Comparison of ENCODE assay signal across 8 mouse cellular contexts in genomic region chr14:25586846-25587486, GRCm38 (mm10).
A peak's percentile ranks its signal among the peaks of the same experiment; 100 is the strongest.
DNase-seq lines count a peak whose midpoint lies in the region; ATAC-seq lines count a peak whose summit lies in the region.
"Had no signal": no experiment of that assay in that cellular context is flagged by ENCODE, and none has a peak within 500 bp of the region (broad histone marks: within the 10 kb centered on the region; RNA-seq: fewer than 3 reads in every experiment).

No protein-coding gene starts in this region.

- ATAC-seq in megakaryocyte, adult 5-6 weeks (ENCODE audit: poor library complexity, severe bottlenecking): no peak
- ATAC-seq in forebrain, embryonic 11.5 days (replicated peaks; ENCODE audit: low FRiP score): peak; percentile 11; the same call in 1 of the 2 replicates
- ATAC-seq in limb, embryonic 12.5 days (ENCODE audit: insufficient number of reproducible peaks, insufficient read depth, low FRiP score, low TSS enrichment, low read depth): no peak
- ATAC-seq in stomach, embryonic 16.5 days (ENCODE audit: insufficient read depth, low FRiP score): no peak

- WGBS in forebrain, embryonic 11.5 days: 25% methylated on average over 10 of the region's 10 CpGs
- WGBS in limb, embryonic 12.5 days: 39% methylated on average over 10 of the region's 10 CpGs
- 38% methylated on average over 10 of the region's 10 CpGs for WGBS in stomach, embryonic 16.5 days

- peaks cover 72% of the 10 kb centered on the region for H3K4me1 ChIP-seq in megakaryocyte, embryonic 14.5 days
- H3K4me1 ChIP-seq in forebrain, embryonic 11.5 days (replicated peaks; ENCODE audit: control insufficient read depth, insufficient read depth, low read length): peaks cover 58% of the 10 kb centered on the region
- peaks cover 66% of the 10 kb centered on the region for H3K4me1 ChIP-seq in limb, embryonic 12.5 days (replicated peaks)
- peaks cover 58% of the 10 kb centered on the region for H3K4me1 ChIP-seq in stomach, embryonic 16.5 days (ENCODE audit: control insufficient read depth, insufficient read depth, low read length)

- no peak for DNase-seq in forebrain, embryonic 11.5 days (ENCODE audit: low spot score)
- no peak for DNase-seq in cerebellum, adult 11-12 months
- no peak for DNase-seq in kidney, postnatal 25 days

- peak overlapping the region; percentile 97 for H3K27ac ChIP-seq in forebrain, embryonic 11.5 days (ENCODE audit: low read depth, low read length)
- peak overlapping the region; percentile 91 for H3K27ac ChIP-seq in limb, embryonic 12.5 days
- H3K27ac ChIP-seq in stomach, embryonic 16.5 days (ENCODE audit: low read length): peak overlapping the region; percentile 84

- H3K4me2 ChIP-seq in forebrain, embryonic 11.5 days (ENCODE audit: low read depth, low read length, severe bottlenecking): peak overlapping the region; percentile 38; the same call in 1 of the 2 replicates
- H3K4me2 ChIP-seq in limb, embryonic 12.5 days: peak overlapping the region; percentile 19; the same call in 1 of the 2 replicates
- 0 out of 2 replicates have a peak overlapping the region, but pooled peaks have one; percentile 6 for H3K4me2 ChIP-seq in stomach, embryonic 16.5 days (ENCODE audit: low read depth, low read length)

- peaks cover 78% of the 10 kb centered on the region for H3K36me3 ChIP-seq in megakaryocyte, embryonic 14.5 days (replicated peaks; ENCODE audit: low read length)
- peaks cover 6% of the 10 kb centered on the region; the same call in 1 of the 2 replicates for H3K36me3 ChIP-seq in forebrain, embryonic 11.5 days (ENCODE audit: control insufficient read depth, insufficient read depth, low read length)
- peaks cover 67% of the 10 kb centered on the region for H3K36me3 ChIP-seq in limb, embryonic 12.5 days
- H3K36me3 ChIP-seq in stomach, embryonic 16.5 days (ENCODE audit: control insufficient read depth, insufficient read depth, low read length): 0 out of 2 replicates have a peak, but pooled peaks cover 5% of the 10 kb centered on the region

- H3K9ac ChIP-seq in forebrain, embryonic 11.5 days (ENCODE audit: low read length): peak overlapping the region; percentile 60
- H3K9ac ChIP-seq in limb, embryonic 12.5 days (replicated peaks): peak overlapping the region; percentile 31; the same call in 1 of the 2 replicates
- H3K9ac ChIP-seq in stomach, embryonic 16.5 days (ENCODE audit: low read length): peak overlapping the region; percentile 58

- no peaks in the 10 kb centered on the region for H3K27me3 ChIP-seq in megakaryocyte, embryonic 14.5 days (replicated peaks)
- H3K27me3 ChIP-seq in forebrain, embryonic 11.5 days (ENCODE audit: control insufficient read depth, insufficient read depth, low read length): no peaks in the 10 kb centered on the region
- H3K27me3 ChIP-seq in limb, embryonic 12.5 days: no peaks in the 10 kb centered on the region
- H3K27me3 ChIP-seq in stomach, embryonic 16.5 days (ENCODE audit: control insufficient read depth, insufficient read depth, low read length): no peaks in the 10 kb centered on the region

- peak overlapping the region; percentile 40 for H3K4me3 ChIP-seq in megakaryocyte, embryonic 14.5 days (replicated peaks)
- no peak overlapping the region for H3K4me3 ChIP-seq in forebrain, embryonic 11.5 days (ENCODE audit: low read depth, low read length)
- no peak overlapping the region for H3K4me3 ChIP-seq in limb, embryonic 12.5 days (replicated peaks)
- no peak overlapping the region for H3K4me3 ChIP-seq in stomach, embryonic 16.5 days (replicated peaks; ENCODE audit: low read length)
- H3K4me3 ChIP-seq: erythroblast, embryonic 14.5 days had no signal

- H3K9me3 ChIP-seq in megakaryocyte, embryonic 14.5 days: no peaks in the 10 kb centered on the region
- H3K9me3 ChIP-seq in forebrain, embryonic 11.5 days (ENCODE audit: control insufficient read depth, low read length): no peaks in the 10 kb centered on the region
- no peaks in the 10 kb centered on the region for H3K9me3 ChIP-seq in limb, embryonic 12.5 days
- H3K9me3 ChIP-seq in stomach, embryonic 16.5 days (replicated peaks; ENCODE audit: control insufficient read depth, low read length): no peaks in the 10 kb centered on the region
